Mouse (Mus musculus) heart, postnatal 25 days (tissue): ENCODE measurements around the gene Rhoj. TPM values are rescaled to one million over a fixed set of nuclear protein-coding genes. Genes with fewer than 3 reads are reported as not detected.
"Not testable (repeated sequence)": the region's sequence is repeated elsewhere in the genome, so short reads cannot be mapped to it uniquely, and the experiment has no call there.

Source experiments
- DNase-seq: peaks from one replicate; pipeline ENCODE4 v3.0.0; 2022; ENCODE audit warnings: low spot score
- intact Hi-C: fragments of 180-260 bp; cut with DNase I; formaldehyde crosslinking; loops from one replicate; pipeline ENCODE4 v1.15.1; 2025
- total RNA-seq, 2 experiments: library from RNA; stranded (reverse); gene quantifications; 2 replicates each; pipeline ENCODE4 v1.2.3; 2021

The Rhoj gene
- total RNA-seq, 2 experiments from 2014 or later, result 32.2 to 41.4 TPM

- DNase-seq, result no peak
Measured at GRCm38 (mm10) chr12:75387156-75387555, 79.0 kb downstream of the Rhoj start.

GRCm38 (mm10) chr12:75387846-75388245, 79.7 kb downstream of the Rhoj start:
- peak; percentile 28 for DNase-seq
- intact Hi-C loops, result loop anchor here (5.0 kb wide), 2 partner anchors 76 to 1056 kb away; no protein-coding TSS in a partner anchor

More at GRCm38 (mm10) chr12:75387156-75387555, 79.0 kb downstream of the Rhoj start:
- intact Hi-C loops, result loop anchor here (5.0 kb wide), 2 partner anchors 75 to 1055 kb away; no protein-coding TSS in a partner anchor

DNA sequence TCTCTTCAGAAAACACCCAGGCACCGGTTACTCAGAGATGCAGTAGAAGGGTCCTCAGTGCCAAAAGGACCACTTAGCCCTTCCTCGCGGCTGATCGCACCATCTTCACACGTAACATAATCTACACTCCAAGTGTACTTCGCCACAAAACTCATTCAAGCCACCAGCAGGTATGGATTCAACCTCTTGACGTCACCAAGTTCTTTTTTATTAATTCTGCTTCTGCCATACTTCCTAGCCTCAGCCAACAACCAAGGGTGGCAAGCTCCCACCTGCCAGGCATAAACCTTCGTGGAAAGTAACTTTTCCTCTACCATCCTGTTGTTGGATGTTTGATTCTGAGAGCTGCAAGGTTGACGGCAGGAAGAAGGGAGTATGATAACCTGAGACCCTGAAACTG, 80.4 kb downstream of the Rhoj start:
- no peak for DNase-seq
- intact Hi-C loops, result loop anchor here (5.0 kb wide), 2 partner anchors 76 to 1056 kb away; no protein-coding TSS in a partner anchor

GRCm38 (mm10) chr12:75389308-75390135, 81.4 kb downstream of the Rhoj start:
- intact Hi-C loops, result loop anchor here (1.0 to 10.0 kb wide), 4 partner anchors 77 to 1057 kb away; no protein-coding TSS in a partner anchor
- no peak for DNase-seq

DNA sequence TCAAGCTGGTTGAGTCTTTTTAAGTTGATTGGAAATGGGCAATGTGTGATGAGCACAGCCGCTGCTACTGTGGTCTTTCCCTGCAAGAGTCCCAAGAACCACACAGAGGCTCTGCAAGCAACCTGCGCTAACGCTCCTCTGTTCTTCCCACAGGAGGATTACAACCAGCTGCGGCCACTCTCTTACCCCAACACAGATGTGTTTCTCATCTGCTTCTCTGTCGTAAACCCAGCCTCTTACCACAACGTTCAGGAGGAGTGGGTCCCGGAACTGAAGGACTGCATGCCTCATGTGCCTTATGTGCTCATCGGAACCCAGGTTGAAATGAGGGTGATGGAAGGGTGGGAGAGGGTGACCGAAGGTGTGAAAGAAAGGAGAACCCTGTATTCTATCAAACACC, 83.4 kb downstream of the Rhoj start:
- DNase-seq, result no peak
- intact Hi-C loops, result loop anchor here (10.0 kb wide), 1 partner anchor 227 kb away; no protein-coding TSS in a partner anchor

DNA sequence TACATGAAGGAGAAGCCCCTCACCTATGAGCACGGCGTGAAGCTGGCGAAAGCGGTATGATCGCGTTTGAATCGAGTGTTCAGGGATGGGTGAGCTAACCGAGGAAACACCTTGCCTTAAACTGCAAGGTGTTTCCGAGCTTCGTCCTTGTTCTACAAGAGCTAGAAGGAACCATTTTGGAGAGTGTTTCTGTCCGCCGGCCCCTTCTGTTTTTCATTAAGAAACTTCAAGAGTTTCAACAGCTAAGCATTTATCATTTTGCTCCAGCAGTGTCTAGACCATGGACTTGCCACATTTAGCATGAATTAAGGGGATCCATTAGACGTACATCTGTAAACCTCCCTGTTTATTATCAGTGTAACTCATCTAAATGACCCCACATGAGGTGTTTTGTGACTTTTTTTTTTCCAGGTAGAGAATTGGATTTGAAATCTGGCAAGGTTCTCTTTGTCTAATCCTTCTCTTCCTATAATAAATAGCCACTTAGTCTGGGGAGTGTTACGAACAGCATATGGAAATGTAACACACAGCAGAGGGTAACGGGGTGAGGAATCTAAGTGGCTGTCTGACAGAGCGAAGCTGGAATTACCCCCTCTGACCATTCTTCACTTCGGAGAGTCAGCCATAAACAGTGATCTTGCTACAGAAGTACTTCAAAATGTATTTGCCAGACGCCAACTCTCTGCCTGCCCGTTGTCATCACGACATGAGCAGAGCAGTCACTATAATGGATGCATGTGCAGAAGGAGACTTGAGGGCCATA, 86.1 kb downstream of the Rhoj start:
- intact Hi-C loops, result loop anchor here (10.0 kb wide), 1 partner anchor 229 kb away; no protein-coding TSS in a partner anchor
- no peak for DNase-seq

GRCm38 (mm10) chr12:75396616-75397015, 88.5 kb downstream of the Rhoj start:
- intact Hi-C loops, result loop anchor here (10.0 kb wide), 1 partner anchor 232 kb away; no protein-coding TSS in a partner anchor
- DNase-seq, result no peak

DNA sequence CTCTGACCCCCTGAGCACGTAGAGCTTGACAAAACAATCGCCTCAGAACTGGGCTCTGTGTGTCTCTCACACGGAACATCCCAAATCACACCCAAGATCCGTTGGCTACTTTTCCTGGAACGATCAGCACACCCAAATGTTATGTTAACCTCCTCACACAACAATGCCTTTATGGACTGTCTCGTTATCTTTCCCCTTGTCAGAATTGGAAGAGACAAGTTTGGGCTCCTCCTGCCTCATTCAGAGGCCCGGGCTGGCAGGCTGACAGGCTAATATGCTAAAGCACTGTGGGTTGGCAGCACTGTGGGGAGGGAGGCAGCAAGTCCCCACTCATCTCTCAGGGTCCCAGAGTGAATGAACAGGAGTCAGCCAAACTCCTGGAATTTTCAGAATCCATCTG, 89.0 kb downstream of the Rhoj start:
- intact Hi-C loops, result loop anchor here (10.0 kb wide), 1 partner anchor 232 kb away; no protein-coding TSS in a partner anchor
- no peak for DNase-seq

DNA sequence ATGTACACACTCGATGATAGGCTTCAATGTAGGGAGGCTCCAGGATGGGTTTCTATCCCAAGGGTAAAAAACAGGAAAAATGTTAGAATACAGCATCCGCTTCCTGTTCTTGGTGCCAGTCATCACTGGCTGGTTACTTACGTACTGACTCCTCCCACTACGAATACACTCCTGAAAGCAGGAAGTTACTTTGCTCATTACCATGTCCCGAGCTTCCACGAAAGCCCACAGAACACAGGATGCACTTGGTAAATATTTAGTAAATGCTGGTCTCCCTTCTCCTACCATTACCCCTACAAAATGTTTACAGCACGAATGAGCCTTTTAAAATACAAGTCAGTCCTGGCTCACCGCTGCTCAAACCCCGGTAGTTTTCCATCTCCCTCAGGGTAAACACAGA, 104.8 kb downstream of the Rhoj start:
- DNase-seq, result no peak
- intact Hi-C loops, result no loop called here

DNA sequence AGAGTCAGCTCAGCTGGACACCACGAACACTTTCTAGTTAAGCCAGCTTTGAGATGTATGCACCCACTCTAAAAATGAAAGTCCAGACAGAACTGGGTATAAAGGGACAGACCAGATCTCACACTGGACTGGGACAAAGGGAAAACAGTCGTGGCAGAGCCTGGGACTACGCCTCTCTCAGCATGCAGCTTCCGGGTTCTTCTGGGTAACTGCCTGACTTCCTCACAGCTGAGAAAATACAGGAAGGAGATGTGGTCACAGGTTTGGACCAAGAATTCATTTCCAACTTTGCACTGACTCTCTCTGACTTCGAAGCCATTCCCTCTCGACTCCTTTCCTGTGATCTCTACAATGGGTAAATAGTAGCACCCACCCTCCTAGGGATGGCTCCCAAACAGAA, 106.9 kb downstream of the Rhoj start:
- DNase-seq, result no peak

DNA sequence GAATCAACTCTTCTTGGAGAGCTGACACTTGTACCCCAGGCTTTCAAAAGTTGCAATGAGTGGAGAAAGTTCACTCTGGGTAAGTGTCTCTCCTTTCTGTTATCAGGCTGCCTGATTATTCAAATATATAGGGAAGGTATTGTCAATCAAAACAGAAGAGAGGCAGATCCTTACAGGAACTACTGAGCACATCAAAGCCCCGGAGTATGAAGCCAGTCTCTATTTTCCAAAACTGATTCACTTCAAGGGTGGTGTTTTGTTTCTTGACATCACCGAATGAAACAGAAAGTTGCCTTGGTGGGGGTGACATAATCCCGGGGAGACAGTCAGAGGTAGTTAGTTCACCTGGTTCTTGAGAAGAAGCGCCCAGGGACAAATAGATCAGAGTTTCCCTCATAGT, 108.6 kb downstream of the Rhoj start, which contains the start of gene Gphb5:
Gene Gphb5, minus strand, starts transcription at position 101 of the 400 bp plus-strand sequence.
- DNase-seq, result no peak
- intact Hi-C loops, result no loop called here

More for the DNA sequence above, 106.9 kb downstream of the Rhoj start:
- intact Hi-C loops, result no loop called here

DNA sequence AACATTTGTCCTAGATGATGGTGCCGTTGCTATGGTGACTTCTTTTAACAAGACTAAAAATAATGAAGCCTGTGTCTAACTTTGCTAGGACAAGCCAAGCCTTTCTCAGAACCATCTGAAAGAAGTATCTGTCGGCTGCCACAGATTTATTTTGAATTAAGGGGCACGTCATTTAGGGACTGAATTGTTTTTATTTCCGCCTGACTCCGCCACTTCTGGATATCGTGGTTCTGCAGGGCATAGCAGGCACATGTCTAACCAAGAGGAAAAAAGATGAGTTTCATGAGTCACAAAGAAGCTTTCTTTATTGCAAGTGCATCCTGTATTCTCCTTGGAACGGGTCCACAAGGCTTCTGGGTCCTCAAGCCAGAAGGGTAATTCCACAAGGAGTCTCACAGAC, 116.2 kb downstream of the Rhoj start:
- intact Hi-C loops, result no loop called here
- no peak for DNase-seq

- DNase-seq, result no peak
- intact Hi-C loops, result no loop called here
Measured at GRCm38 (mm10) chr12:75424817-75425216, 116.7 kb downstream of the Rhoj start.

DNA sequence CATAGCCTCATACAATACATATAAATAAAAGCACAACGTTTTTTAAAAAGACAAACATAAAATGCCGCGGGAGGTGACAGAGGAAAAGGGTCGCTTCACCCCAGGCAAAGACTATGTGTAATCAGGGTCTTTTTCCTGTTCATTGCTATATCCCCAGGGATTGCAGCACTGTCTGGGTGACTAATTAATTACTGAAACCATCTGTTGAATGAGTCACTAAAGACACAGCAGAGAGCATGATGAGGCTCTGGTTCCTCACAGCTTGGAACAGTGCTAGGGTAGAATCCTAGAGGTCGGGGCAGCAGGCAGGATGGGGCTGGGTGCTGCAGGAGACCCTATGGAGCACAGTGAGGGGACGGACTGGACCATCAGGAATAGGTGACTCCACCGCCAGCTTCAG, 117.8 kb downstream of the Rhoj start:
- intact Hi-C loops, result no loop called here

DNA sequence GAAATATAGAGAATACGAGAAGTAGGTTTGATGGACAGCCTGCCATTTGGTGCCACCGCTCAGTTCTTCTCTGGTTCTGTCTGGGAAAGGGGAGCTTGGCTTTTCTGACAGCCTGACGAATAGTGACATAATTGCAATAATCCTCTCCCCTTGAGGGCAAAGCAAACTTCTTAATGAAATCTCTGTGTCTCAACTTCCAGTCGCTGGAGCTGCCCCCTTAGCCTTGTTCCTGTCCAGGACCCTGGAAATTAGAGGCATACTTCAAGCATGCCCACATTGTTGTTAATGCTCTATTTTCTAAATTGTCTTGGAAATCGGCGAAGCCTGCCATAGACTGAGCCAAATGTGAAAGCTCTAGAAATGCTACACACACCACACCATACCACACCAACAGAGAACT, 120.6 kb downstream of the Rhoj start:
- DNase-seq, result no peak
- intact Hi-C loops, result no loop called here

More for the DNA sequence above, 117.8 kb downstream of the Rhoj start:
- DNase-seq, result no peak

- intact Hi-C loops, result no loop called here
- no peak for DNase-seq
Measured at GRCm38 (mm10) chr12:75429685-75430396, 121.7 kb downstream of the Rhoj start.

GRCm38 (mm10) chr12:75432400-75432799, 124.3 kb downstream of the Rhoj start:
- intact Hi-C loops, result not testable (repeated sequence)

GRCm38 (mm10) chr12:75446245-75446644, 138.1 kb downstream of the Rhoj start:
- intact Hi-C loops, result loop anchor here (5.0 kb wide), 1 partner anchor 164 kb away; no protein-coding TSS in a partner anchor

More at GRCm38 (mm10) chr12:75432400-75432799, 124.3 kb downstream of the Rhoj start:
- DNase-seq, result not testable (repeated sequence)

DNA sequence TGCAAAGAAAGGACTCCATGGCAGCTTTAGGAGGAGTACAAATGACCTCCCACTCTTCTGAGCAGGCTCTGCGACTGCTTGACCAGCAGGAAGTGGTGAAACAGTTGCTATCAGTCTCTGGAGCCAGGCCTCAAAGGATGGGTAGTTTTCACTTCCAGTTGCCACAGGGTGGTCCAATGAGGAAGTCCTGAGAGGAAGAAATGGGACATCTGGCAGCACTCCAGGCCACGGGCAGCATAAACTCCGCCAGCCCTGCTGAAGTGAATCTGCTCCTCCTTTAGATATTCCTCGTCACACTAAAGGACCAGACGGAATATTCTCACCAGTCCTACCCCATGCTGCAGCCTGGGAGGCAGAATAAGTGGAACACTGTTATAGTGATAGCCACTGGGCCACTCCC, 140.8 kb downstream of the Rhoj start:
- intact Hi-C loops, result loop anchor here (5.0 kb wide), 1 partner anchor 167 kb away; no protein-coding TSS in a partner anchor
- DNase-seq, result peak; percentile 14

More at GRCm38 (mm10) chr12:75446245-75446644, 138.1 kb downstream of the Rhoj start:
- DNase-seq, result no peak
